Mouse (Mus musculus): ENCODE measurements at regions not wholly inside any gene's neighbourhood (a gene's known extent, or its start where the extent isn't known, plus 50 kb on each side); places are given as distances from the start of the nearest gene placed in this dataset.

DNA sequence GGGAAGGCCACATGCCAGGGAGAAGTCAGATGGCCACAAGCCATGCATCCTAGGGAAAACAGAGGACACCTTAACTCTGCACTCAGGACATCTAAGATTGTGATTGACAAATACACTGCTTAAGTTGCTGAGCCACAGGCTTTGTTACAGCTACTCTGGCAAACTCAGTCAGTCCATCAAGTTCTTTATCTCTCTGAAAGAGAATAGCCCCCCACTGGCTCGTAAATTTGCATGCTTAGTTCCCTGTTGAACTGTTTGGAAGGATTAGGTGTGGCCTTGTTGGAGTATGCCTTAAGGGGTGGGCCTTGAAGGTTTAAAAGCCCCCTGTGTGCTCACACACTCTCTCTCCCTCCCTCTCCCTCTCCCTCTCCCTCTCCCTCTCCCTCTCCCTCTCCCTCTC lies 235.4 kb downstream of the Hlx start:
- no peak overlapping the region for H3K9ac ChIP-seq (replicated peaks)
- no peaks in the 10 kb centered on the region for H3K9me3 ChIP-seq (ENCODE audit: control insufficient read depth, low read length)
- WGBS (ENCODE audit: insufficient replicate concordance), result 22% methylated on average over 1 of the region's 1 CpGs

DNA sequence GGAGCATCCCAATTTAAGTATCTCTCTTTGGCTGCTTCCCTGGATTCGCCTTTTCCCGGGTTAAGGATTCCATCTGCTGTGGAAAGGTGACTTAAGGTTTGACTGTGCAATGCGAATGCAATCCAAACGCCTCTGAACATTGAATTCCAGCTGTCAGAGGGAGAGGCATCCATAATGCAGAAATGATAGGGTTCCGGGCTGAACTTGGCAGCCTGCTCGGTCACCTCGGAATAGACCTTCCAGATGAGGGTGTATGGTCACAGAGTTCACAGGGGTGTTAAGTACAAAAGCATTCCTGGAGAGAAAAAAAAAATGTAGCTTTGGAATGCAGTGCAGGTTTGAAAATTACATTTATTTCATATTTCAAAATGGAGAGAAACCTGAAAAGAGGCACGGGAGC lies 238.6 kb downstream of the Hlx start:
- no peak for DNase-seq (ENCODE audit: low read depth in 3 of 3, low spot score in 3 of 3)

More for the DNA sequence above, 235.4 kb downstream of the Hlx start:
- ATAC-seq (ENCODE audit: insufficient read depth) (no peak), DNase-seq (ENCODE audit: low read depth in 3 of 3, low spot score in 3 of 3) (no peak)
- H3K27me3 ChIP-seq (ENCODE audit: control insufficient read depth, insufficient read depth, low read length), result no peaks in the 10 kb centered on the region
- no peak overlapping the region for H3K4me2 ChIP-seq (ENCODE audit: low read depth)
- H3K36me3 ChIP-seq (replicated peaks; ENCODE audit: control insufficient read depth, insufficient read depth, low read depth), result no peaks in the 10 kb centered on the region
- no peaks in the 10 kb centered on the region for H3K4me1 ChIP-seq (replicated peaks; ENCODE audit: control insufficient read depth in 2 of 2, insufficient read depth in 2 of 2, low read length in 1 of 2)
- TF ChIP-seq EP300 (IDR thresholded peaks at IDR 0.05; ENCODE audit: low read depth) (no peak), CTCF (IDR thresholded peaks at IDR 0.05; ENCODE audit: low read depth) (no peak)
- H3K4me3 ChIP-seq (ENCODE audit: insufficient read depth in 1 of 2, low read depth in 2 of 2, low read length in 2 of 2), result no peak overlapping the region
- H3K27ac ChIP-seq, result no peak overlapping the region

DNA sequence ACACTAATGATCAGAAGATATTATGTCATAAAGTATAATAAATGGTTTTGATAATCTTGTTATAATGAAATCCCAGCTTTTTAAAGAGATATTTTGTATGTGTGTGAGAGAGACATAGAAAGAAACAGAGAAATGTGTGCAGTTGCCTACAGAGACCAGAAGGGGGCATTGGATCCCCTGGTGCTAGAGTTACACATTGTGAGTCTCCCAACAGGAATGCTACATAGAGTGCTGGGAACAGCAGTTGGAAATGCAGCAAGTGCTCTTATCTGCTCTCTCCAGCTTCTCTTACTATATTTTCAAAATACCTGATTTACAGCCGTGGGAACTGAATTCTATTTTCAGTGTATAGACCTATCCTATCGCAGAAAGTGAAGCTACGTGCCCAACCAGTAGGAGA lies 240.3 kb downstream of the Hlx start:
- Histone ChIP-seq H3K9me3 (ENCODE audit: control insufficient read depth, low read length) (no peaks in the 10 kb centered on the region), H3K27ac (no peak overlapping the region), H3K27me3 (ENCODE audit: control insufficient read depth, insufficient read depth, low read length) (no peaks in the 10 kb centered on the region), H3K9ac (replicated peaks) (no peak overlapping the region), H3K4me1 (replicated peaks; ENCODE audit: control insufficient read depth in 2 of 2, insufficient read depth in 2 of 2, low read length in 1 of 2) (no peaks in the 10 kb centered on the region), H3K36me3 (replicated peaks; ENCODE audit: control insufficient read depth, insufficient read depth, low read depth) (no peaks in the 10 kb centered on the region), H3K4me3 (ENCODE audit: insufficient read depth in 1 of 2, low read depth in 2 of 2, low read length in 2 of 2) (no peak overlapping the region), H3K4me2 (ENCODE audit: low read depth) (no peak overlapping the region)
- TF ChIP-seq EP300 (IDR thresholded peaks at IDR 0.05; ENCODE audit: low read depth) (no peak), CTCF (IDR thresholded peaks at IDR 0.05; ENCODE audit: low read depth) (peak; percentile 51)
- ATAC-seq (ENCODE audit: insufficient read depth) (no peak), DNase-seq (ENCODE audit: low read depth in 3 of 3, low spot score in 3 of 3) (no peak)
- 74% methylated on average over 3 of the region's 3 CpGs for WGBS (ENCODE audit: insufficient replicate concordance)

More for the DNA sequence above, 238.6 kb downstream of the Hlx start:
- Histone ChIP-seq H3K27ac (no peak overlapping the region), H3K4me3 (ENCODE audit: insufficient read depth in 1 of 2, low read depth in 2 of 2, low read length in 2 of 2) (no peak overlapping the region), H3K4me2 (ENCODE audit: low read depth) (no peak overlapping the region), H3K36me3 (replicated peaks; ENCODE audit: control insufficient read depth, insufficient read depth, low read depth) (no peaks in the 10 kb centered on the region), H3K4me1 (replicated peaks; ENCODE audit: control insufficient read depth in 2 of 2, insufficient read depth in 2 of 2, low read length in 1 of 2) (no peaks in the 10 kb centered on the region), H3K9me3 (ENCODE audit: control insufficient read depth, low read length) (no peaks in the 10 kb centered on the region), H3K9ac (replicated peaks) (no peak overlapping the region), H3K27me3 (ENCODE audit: control insufficient read depth, insufficient read depth, low read length) (no peaks in the 10 kb centered on the region)
- TF ChIP-seq EP300 (IDR thresholded peaks at IDR 0.05; ENCODE audit: low read depth) (no peak), CTCF (IDR thresholded peaks at IDR 0.05; ENCODE audit: low read depth) (no peak)
- WGBS (ENCODE audit: insufficient replicate concordance), result 61% methylated on average over 8 of the region's 8 CpGs
- no peak for ATAC-seq (ENCODE audit: insufficient read depth)

DNA sequence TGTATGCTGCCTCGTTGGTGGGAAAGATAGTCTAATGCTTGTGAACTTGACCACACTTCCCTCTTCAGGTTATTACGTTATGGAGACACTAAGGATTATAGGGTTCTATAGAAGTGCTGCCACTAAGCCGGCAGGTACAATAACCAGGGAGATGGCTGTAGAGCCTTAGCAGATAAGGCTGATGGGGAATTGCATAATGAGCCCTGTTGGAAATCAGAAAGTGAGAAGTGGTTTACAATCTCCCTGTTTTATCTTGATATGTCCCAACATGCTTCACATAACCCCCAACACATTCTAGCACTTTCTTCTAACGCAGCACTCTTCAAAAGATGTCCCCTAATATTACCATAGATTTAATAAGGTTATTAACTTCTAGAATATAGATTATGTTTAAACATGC lies 241.2 kb downstream of the Hlx start:
- Histone ChIP-seq H3K36me3 (replicated peaks; ENCODE audit: control insufficient read depth, insufficient read depth, low read depth) (no peaks in the 10 kb centered on the region), H3K27ac (no peak overlapping the region), H3K4me1 (replicated peaks; ENCODE audit: control insufficient read depth in 2 of 2, insufficient read depth in 2 of 2, low read length in 1 of 2) (no peaks in the 10 kb centered on the region), H3K27me3 (ENCODE audit: control insufficient read depth, insufficient read depth, low read length) (no peaks in the 10 kb centered on the region), H3K4me2 (ENCODE audit: low read depth) (no peak overlapping the region), H3K4me3 (ENCODE audit: insufficient read depth in 1 of 2, low read depth in 2 of 2, low read length in 2 of 2) (no peak overlapping the region), H3K9ac (replicated peaks) (no peak overlapping the region), H3K9me3 (ENCODE audit: control insufficient read depth, low read length) (no peaks in the 10 kb centered on the region)
- 41% methylated on average over 4 of the region's 4 CpGs for WGBS (ENCODE audit: insufficient replicate concordance)
- no peak for ATAC-seq (ENCODE audit: insufficient read depth)
- TF ChIP-seq EP300 (IDR thresholded peaks at IDR 0.05; ENCODE audit: low read depth) (no peak), CTCF (IDR thresholded peaks at IDR 0.05; ENCODE audit: low read depth) (no peak)
- no peak for DNase-seq (ENCODE audit: low read depth in 3 of 3, low spot score in 3 of 3)

DNA sequence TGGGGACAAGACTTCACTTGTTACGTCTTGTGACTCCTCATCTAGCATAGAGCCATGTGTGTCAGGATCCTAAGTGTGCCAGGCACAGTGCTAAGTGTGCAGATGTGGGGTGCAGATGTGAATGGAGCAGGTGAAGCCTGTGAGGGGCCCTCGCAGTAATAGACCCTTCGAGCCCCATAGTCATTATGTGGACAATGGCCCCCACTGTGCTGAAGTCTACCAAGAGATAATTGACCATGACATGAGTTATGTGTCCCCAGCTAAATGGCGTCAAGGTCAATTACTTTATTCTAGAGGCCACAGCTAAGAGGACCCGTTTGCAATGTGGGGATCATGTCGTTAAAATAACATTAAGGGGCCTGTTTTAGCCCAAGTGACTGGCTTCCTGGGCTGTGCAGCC lies 245.0 kb downstream of the Hlx start:
- Histone ChIP-seq H3K4me3 (ENCODE audit: insufficient read depth in 1 of 2, low read depth in 2 of 2, low read length in 2 of 2) (no peak overlapping the region), H3K27ac (no peak overlapping the region), H3K4me2 (ENCODE audit: low read depth) (no peak overlapping the region), H3K9ac (replicated peaks) (no peak overlapping the region), H3K4me1 (replicated peaks; ENCODE audit: control insufficient read depth in 2 of 2, insufficient read depth in 2 of 2, low read length in 1 of 2) (no peaks in the 10 kb centered on the region), H3K9me3 (ENCODE audit: control insufficient read depth, low read length) (no peaks in the 10 kb centered on the region), H3K36me3 (replicated peaks; ENCODE audit: control insufficient read depth, insufficient read depth, low read depth) (no peaks in the 10 kb centered on the region), H3K27me3 (ENCODE audit: control insufficient read depth, insufficient read depth, low read length) (no peaks in the 10 kb centered on the region)
- WGBS (ENCODE audit: insufficient replicate concordance), result 61% methylated on average over 6 of the region's 6 CpGs
- TF ChIP-seq CTCF (IDR thresholded peaks at IDR 0.05; ENCODE audit: low read depth) (no peak), EP300 (IDR thresholded peaks at IDR 0.05; ENCODE audit: low read depth) (no peak)
- ATAC-seq (ENCODE audit: insufficient read depth), result no peak
- DNase-seq (ENCODE audit: low read depth in 3 of 3, low spot score in 3 of 3), result no peak

Data from liver, embryonic 14.5 days (tissue).